Mouse (Mus musculus) intestine, embryonic 15.5 days (tissue): ENCODE measurements around the gene Gm5431. TPM values are rescaled to one million over a fixed set of nuclear protein-coding genes. Genes with fewer than 3 reads are reported as not detected.
A peak's percentile ranks its signal among the peaks of the same experiment; 100 is the strongest.

Experiments used
- ATAC-seq: fragments of 200-750 bp; cut with Nextera tagmentation; 2 replicates; pipeline ENCODE4 v1.8.0; 2017; ENCODE audit warnings: moderate TSS enrichment, moderate library complexity
- H3K27ac ChIP-seq: fragments of 300-500 bp; sonication (generic); 2 replicates; pipeline ENCODE4 v1.5.1; 2015; ENCODE audit warnings: mild to moderate bottlenecking, inconsistent platforms
- H3K27me3 ChIP-seq: fragments of 300-500 bp; sonication (generic); replicated peaks from 2 replicates; pipeline ENCODE4 v1.6.1; 2015; ENCODE audit warnings: inconsistent platforms
- H3K36me3 ChIP-seq: fragments of 300-500 bp; sonication (generic); 2 replicates; pipeline ENCODE4 v1.6.1; 2015; ENCODE audit warnings: inconsistent platforms
- H3K4me1 ChIP-seq: fragments of 300-500 bp; sonication (generic); replicated peaks from 2 replicates; pipeline ENCODE4 v1.6.1; 2015; ENCODE audit warnings: inconsistent platforms
- H3K4me2 ChIP-seq: fragments of 300-500 bp; sonication (generic); replicated peaks from 2 replicates; pipeline ENCODE4 v1.6.1; 2015; ENCODE audit warnings: mild to moderate bottlenecking, inconsistent platforms
- H3K4me3 ChIP-seq: fragments of 300-500 bp; sonication (generic); replicated peaks from 2 replicates; pipeline ENCODE4 v1.5.1; 2015; ENCODE audit warnings: inconsistent platforms
- H3K9ac ChIP-seq: fragments of 300-500 bp; sonication (generic); 2 replicates; pipeline ENCODE4 v1.6.1; 2015; ENCODE audit warnings: inconsistent platforms
- H3K9me3 ChIP-seq: fragments of 300-500 bp; sonication (generic); 2 replicates; pipeline ENCODE4 v1.6.1; 2016; ENCODE audit warnings: inconsistent platforms
- WGBS: fragments of 180-500 bp; shearing (Covaris S2); methylation state at CpG from one replicate; pipeline ENCODE4 v1.1.7; 2015; 5-methylcytosine and 5-hydroxymethylcytosine counted together
- polyA plus RNA-seq: library from polyadenylated mRNA; unstranded; fragments of >200 nt; fragmentation: Nextera tagmentation; extraction: Ambion mirVana; gene quantifications from 2 replicates; pipeline ENCODE4 v1.2.1, GENCODE M21; 2015

Gm5431 gene
- polyA plus RNA-seq, 1 experiment from 2014 or later: 0.30 TPM

DNA sequence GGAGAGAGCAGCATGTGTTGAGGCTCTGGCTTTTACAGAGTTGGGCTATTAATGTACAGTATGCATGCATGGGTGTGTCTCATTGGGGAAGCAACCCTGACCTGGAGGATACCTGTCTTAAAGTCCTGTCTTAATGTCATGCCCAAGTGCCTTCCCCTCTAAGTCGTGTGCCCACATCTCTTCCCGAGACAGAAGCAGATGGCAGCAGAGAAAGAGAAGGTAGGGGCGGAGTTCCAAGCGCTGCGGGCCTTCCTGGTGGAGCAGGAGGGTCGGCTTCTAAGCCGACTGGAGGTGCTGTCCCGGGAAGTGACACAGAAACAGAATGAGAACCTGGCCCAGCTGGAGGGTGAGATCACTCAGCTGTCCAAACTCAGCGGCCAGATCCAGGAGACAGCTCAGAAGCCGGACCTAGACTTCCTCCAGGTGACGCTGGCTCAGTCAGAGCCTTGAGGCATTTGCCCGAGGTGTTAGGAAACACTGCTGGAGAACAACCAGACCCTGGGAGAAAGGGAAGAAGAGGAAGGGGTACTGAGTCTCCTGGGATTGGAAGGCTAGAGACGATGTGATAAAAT is 56.7 kb downstream of the Gm5431 start:
- ATAC-seq: no peak

DNA sequence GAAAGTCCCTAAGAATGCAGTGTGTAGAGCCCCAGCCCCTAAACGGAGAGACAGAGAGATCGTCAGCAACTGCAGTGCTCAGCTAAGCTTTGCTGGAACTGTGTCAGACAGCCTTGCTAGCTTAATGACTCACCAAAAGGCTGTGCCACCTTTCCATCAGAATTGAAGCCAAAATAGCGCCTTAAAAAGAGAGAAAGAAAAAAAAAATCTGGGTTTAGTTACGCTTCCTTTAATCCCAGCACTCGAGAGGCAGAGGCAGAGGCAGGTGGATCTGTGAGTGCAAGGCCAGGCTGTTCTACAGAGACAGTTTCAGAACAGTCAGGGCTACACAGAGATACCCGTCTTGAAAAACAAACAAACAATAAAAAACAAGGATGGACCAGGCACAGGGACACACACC is 57.7 kb downstream of the Gm5431 start:
- WGBS: 50% methylated on average over 6 of the region's 6 CpGs
- Histone ChIP-seq H3K4me1 (no peaks in the 10 kb centered on the region), H3K4me2 (no peak overlapping the region), H3K27me3 (no peaks in the 10 kb centered on the region), H3K4me3 (no peak overlapping the region), H3K9me3 (no peaks in the 10 kb centered on the region), H3K27ac (no peak overlapping the region), H3K36me3 (no peaks in the 10 kb centered on the region), H3K9ac (no peak overlapping the region)
- ATAC-seq: no peak

More for the DNA sequence above, 56.7 kb downstream of the Gm5431 start:
- H3K4me1 ChIP-seq: no peaks in the 10 kb centered on the region
- H3K27me3 ChIP-seq: no peaks in the 10 kb centered on the region
- no peak overlapping the region for H3K27ac ChIP-seq
- H3K4me3 ChIP-seq: no peak overlapping the region
- H3K36me3 ChIP-seq: no peaks in the 10 kb centered on the region
- H3K9ac ChIP-seq: no peak overlapping the region
- no peak overlapping the region for H3K4me2 ChIP-seq
- 38% methylated on average over 13 of the region's 13 CpGs for WGBS
- H3K9me3 ChIP-seq: no peaks in the 10 kb centered on the region

DNA sequence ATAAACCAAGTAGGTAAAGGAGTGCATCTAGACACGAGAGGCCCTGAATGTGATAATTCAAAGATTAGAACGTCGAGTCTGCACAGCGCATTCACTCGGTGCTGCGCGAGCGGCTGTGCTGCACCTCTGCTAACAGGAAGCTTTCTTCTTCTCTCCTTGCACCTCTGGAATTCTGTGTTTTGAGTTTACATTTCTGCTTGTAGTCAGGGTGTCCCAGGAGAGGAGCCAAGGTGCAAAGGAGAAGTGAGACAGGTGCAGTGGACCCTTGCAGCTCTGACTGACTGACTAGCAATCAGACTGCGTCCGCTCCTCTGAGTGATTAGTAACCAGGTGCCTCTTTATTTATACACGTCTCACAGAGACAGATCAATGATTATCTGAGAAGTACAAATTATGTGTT is 58.8 kb downstream of the Gm5431 start:
- 61% methylated on average over 11 of the region's 11 CpGs for WGBS
- Histone ChIP-seq H3K4me2 (no peak overlapping the region), H3K27me3 (no peaks in the 10 kb centered on the region), H3K36me3 (no peaks in the 10 kb centered on the region), H3K9ac (no peak overlapping the region), H3K4me3 (no peak overlapping the region), H3K27ac (no peak overlapping the region), H3K9me3 (no peaks in the 10 kb centered on the region), H3K4me1 (no peaks in the 10 kb centered on the region)
- no peak for ATAC-seq

DNA sequence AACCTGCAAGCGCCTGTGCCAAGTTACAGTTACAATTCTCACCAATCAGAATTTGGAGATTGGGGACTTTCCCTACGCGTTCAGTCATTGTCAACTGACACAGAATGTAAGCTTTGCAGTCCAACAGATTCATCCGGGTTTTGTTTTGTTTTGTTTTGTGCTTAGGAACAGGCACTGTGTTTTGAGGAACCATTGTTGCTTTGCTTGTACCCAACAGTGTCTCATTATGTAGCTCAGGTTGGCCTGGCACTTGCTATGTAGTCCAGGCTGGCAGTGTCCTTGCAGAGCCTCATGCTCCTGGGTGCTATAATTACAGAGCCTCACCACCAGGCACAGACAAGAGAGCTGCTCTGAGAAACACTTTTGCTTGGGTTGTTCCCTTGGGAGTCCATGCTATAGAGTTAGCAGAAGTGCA is 59.6 kb downstream of the Gm5431 start:
- no peaks in the 10 kb centered on the region for H3K27me3 ChIP-seq
- H3K9ac ChIP-seq: no peak overlapping the region
- H3K9me3 ChIP-seq: no peaks in the 10 kb centered on the region
- ATAC-seq: no peak
- H3K4me1 ChIP-seq: no peaks in the 10 kb centered on the region
- no peak overlapping the region for H3K27ac ChIP-seq
- H3K4me2 ChIP-seq: no peak overlapping the region
- H3K4me3 ChIP-seq: no peak overlapping the region
- WGBS: 89% methylated on average over 4 of the region's 4 CpGs
- H3K36me3 ChIP-seq: no peaks in the 10 kb centered on the region

DNA sequence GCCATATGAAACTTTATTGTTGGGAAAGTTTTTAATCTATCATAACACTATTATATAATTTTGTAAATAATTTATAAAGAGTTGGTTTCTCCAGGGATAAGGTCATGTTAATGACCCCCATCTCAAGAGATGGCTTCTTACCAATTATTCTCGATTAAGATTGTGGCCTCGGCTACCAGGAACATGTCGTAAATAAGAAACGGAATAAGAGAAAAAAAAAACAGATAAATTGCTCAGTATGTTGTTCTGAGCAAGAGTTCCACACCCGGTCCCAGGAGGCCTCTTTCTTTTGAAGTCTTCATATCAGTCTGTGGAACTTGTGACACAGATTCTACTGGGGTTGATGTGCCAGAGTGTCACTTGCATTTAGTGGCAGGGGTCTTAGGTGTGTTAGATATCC is 60.8 kb downstream of the Gm5431 start:
- no peak overlapping the region for H3K4me2 ChIP-seq
- H3K36me3 ChIP-seq: no peaks in the 10 kb centered on the region
- no peaks in the 10 kb centered on the region for H3K9me3 ChIP-seq
- no peak overlapping the region for H3K27ac ChIP-seq
- no peaks in the 10 kb centered on the region for H3K27me3 ChIP-seq
- peaks cover 4% of the 10 kb centered on the region for H3K4me1 ChIP-seq
- no peak for ATAC-seq
- H3K4me3 ChIP-seq: no peak overlapping the region
- 77% methylated on average over 5 of the region's 5 CpGs for WGBS
- H3K9ac ChIP-seq: no peak overlapping the region

DNA sequence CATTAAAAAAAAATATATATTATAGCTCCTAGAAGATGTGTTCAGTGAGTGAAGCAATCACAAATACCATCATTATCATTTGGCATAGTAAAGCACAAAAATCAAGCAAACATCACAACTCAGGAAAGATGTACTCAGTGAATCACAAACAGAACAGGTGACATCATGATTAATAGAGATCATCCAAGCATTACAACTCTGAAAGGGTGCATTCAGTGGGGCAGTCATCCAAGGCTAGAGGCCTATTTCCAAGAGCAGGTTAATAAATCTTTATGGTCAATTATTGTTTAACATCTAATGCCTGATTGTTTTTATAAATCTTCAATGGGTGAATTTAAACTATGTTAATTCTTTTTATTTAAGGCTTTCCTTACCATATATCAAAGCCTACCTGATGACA is 61.2 kb downstream of the Gm5431 start:
- Histone ChIP-seq H3K36me3 (no peaks in the 10 kb centered on the region), H3K4me1 (peaks cover 4% of the 10 kb centered on the region), H3K27ac (no peak overlapping the region), H3K9me3 (no peaks in the 10 kb centered on the region), H3K27me3 (no peaks in the 10 kb centered on the region), H3K4me2 (no peak overlapping the region), H3K4me3 (no peak overlapping the region), H3K9ac (no peak overlapping the region)
- ATAC-seq: no peak

DNA sequence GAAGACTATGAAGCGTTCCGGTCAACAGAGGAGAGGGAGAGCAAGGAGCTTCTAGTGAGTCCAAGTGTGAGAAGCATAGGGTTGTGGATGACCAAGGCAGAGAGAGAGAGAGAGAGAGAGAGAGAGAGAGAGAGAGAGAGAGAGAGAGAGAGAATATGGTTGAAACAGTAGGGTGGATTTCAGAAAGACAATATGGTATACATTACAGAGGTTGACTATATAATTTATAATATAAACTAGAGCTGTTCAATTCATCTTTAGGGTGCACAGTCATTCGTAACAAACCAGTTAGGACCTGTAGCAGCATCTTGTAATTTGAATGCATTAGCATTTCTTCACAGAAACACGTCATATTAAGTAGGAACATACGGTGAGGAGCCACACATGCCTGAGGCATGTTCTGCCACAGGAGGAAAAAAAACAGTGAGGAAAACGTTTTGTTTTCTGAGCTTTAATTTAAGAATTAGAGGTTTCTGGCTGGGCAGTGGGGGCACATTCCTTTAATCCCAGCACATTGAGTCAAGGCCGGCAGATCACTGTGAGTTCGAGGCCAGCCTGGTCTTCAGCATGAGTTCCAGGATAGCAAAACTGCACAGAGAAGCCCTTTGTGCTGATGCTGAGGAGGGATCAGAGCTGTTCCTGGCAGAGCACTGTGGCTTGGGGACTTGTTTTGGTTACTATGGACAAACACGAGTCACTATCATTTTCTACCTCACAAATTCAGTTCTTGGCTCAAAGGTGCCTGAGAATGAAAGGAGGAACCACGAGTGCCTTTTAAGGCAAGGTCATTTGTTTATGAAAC is 62.9 kb downstream of the Gm5431 start:
- peak overlapping the region; percentile 92 for H3K4me3 ChIP-seq
- no peaks in the 10 kb centered on the region for H3K36me3 ChIP-seq
- H3K27ac ChIP-seq: no peak overlapping the region
- no peak overlapping the region for H3K9ac ChIP-seq
- WGBS: 76% methylated on average over 10 of the region's 10 CpGs
- no peaks in the 10 kb centered on the region for H3K27me3 ChIP-seq
- no peak for ATAC-seq
- no peaks in the 10 kb centered on the region for H3K9me3 ChIP-seq
- H3K4me1 ChIP-seq: peaks cover 4% of the 10 kb centered on the region
- peak overlapping the region; percentile 91 for H3K4me2 ChIP-seq

DNA sequence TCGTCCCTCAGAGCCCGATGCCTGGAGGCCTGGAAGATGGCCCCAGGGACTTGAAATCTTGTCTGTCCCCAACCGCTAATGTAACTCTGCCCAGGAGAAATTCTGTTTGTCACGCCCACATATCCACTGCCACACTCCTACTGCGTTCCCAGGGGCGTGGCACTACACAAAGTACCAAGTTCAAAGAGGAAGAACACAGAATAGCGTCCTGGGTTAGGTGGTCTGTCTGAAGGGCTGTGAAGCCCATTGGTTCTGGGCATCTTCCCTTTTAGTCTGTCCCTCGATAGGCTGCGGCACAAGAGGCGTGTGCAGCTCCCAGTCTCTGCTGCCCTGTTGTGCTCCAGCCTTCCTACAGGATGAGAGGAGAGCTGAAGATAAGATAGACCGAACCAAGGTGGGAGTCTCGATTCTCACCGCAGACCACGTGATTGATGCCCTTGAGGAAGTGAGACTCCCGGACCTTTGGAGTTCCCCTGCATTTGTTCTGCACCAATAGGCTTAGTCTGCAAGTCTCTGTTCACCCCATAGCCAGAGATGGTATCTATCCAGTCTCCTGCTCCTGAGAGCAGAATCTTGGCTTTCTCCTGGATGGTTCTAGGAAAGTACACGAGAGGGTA is 63.7 kb downstream of the Gm5431 start:
- Histone ChIP-seq H3K27ac (peak overlapping the region; percentile 67), H3K4me3 (peak overlapping the region; percentile 92)
- ATAC-seq: peak; percentile 62

More for the DNA sequence above, 63.7 kb downstream of the Gm5431 start:
- Histone ChIP-seq H3K27me3 (no peaks in the 10 kb centered on the region), H3K9ac (peak overlapping the region; percentile 72), H3K36me3 (no peaks in the 10 kb centered on the region), H3K9me3 (no peaks in the 10 kb centered on the region), H3K4me1 (peaks cover 4% of the 10 kb centered on the region), H3K4me2 (peak overlapping the region; percentile 91)
- under 1% methylated on average over 16 of the region's 16 CpGs for WGBS

Other genes starting within 250 kb of the Gm5431 start
- gene Rack1, start 101.9 kb downstream of the Gm5431 start, polyA plus RNA-seq: 815 and 831 TPM in 2 replicates
- 4.1 and 6.4 TPM in 2 replicates for gene Trim41, start 84.9 kb downstream of the Gm5431 start, polyA plus RNA-seq
- 1.1 and 2.7 TPM in 2 replicates for gene Trim7, start 76.1 kb downstream of the Gm5431 start, polyA plus RNA-seq
- 3.7 and 5.4 TPM in 2 replicates for gene Gm12184, start 75.6 kb downstream of the Gm5431 start, polyA plus RNA-seq
- 16.0 and 16.4 TPM in 2 replicates for gene Irgm1, start 30.5 kb downstream of the Gm5431 start, polyA plus RNA-seq
- 4.5 and 5.0 TPM in 2 replicates for gene Psme2b, start 44.0 kb upstream of the Gm5431 start, polyA plus RNA-seq
- gene Olfr56, start 76.7 kb upstream of the Gm5431 start, polyA plus RNA-seq: not detected in 2 replicates
- 0.67 and 1.0 TPM in 2 replicates for gene 9930111J21Rik1, start 77.2 kb upstream of the Gm5431 start, polyA plus RNA-seq
- gene Gm12185, start 90.0 kb upstream of the Gm5431 start, polyA plus RNA-seq: not detected in 2 replicates
- gene Tgtp1, start 92.0 kb upstream of the Gm5431 start, polyA plus RNA-seq: 1.8 and 2.2 TPM in 2 replicates
- gene 9930111J21Rik2, start 149.0 kb upstream of the Gm5431 start, polyA plus RNA-seq: 0.76 and 1.1 TPM in 2 replicates
- 0.56 and 0.88 TPM in 2 replicates for gene Tgtp2, start 162.0 kb upstream of the Gm5431 start, polyA plus RNA-seq
- 3.1 and 3.2 TPM in 2 replicates for gene Ifi47, start 174.4 kb upstream of the Gm5431 start, polyA plus RNA-seq
- gene Olfr1396, start 212.7 kb upstream of the Gm5431 start, polyA plus RNA-seq: not detected in 2 replicates
- gene Olfr1395, start 240.1 kb upstream of the Gm5431 start, polyA plus RNA-seq: not detected in 2 replicates